ENCODE assay signal across 15 mouse cellular contexts in the genomic region with DNA sequence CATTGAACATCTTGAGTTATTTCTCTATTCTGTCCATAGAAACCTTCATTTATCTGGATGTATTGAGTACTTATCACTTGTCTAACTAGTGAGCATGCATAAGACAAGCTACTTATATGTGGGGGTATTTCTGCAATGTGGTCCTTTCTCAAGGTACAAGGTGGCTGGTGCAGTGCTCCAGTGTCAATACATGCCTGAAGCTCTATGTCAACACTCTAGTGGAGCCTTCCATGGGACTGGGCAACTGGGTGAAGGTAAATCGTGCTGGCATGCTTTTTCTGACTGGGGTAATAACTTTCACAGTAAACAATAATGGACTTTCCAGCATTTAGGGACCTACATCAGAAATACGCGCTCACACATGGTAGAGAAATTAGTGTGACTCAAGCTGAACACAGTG.
"Had no signal": no experiment of that assay in that cellular context is flagged by ENCODE, and none has a peak within 500 bp of the region (broad histone marks: within the 10 kb centered on the region; RNA-seq: fewer than 3 reads in every experiment).

No protein-coding gene starts in this region.

- H3K4me2 ChIP-seq: neural tube, embryonic 15.5 days; stomach, embryonic 15.5 days had no signal

- DNase-seq: retina, postnatal 1 day; right cerebral cortex, adult 18-20 months; right cerebral cortex, postnatal 14 days; right cerebral cortex, postnatal 25 days; right cerebral cortex, postnatal 4 days; spleen, adult 18-20 months; thymus, adult 18-20 months; thymus, adult 2 months; thymus, postnatal 14 days; thymus, postnatal 25 days; thymus, postnatal 36 days; thymus, postnatal 4 days had no signal

- H3K4me1 ChIP-seq: neural tube, embryonic 15.5 days; stomach, embryonic 15.5 days had no signal

- H3K27ac ChIP-seq: neural tube, embryonic 15.5 days; stomach, embryonic 15.5 days; stomach, postnatal 0 days had no signal

- H3K36me3 ChIP-seq: neural tube, embryonic 15.5 days; stomach, embryonic 15.5 days had no signal

- H3K9me3 ChIP-seq: neural tube, embryonic 15.5 days; stomach, embryonic 15.5 days had no signal

- H3K4me3 ChIP-seq: neural tube, embryonic 15.5 days; stomach, embryonic 15.5 days had no signal

- H3K9ac ChIP-seq: neural tube, embryonic 15.5 days; stomach, embryonic 15.5 days had no signal

- H3K27me3 ChIP-seq: neural tube, embryonic 15.5 days; stomach, embryonic 15.5 days had no signal
